Mouse (Mus musculus): Measurements from ENCODE around the gene Rapgef3. TPM values are rescaled to one million over a fixed set of nuclear protein-coding genes. Genes with fewer than 3 reads are reported as not detected.

Rapgef3 gene
- polyA plus RNA-seq, 1 experiment from 2014 or later = 7.8 TPM

- H3K27ac ChIP-seq = no peak overlapping the region
- H3K27me3 ChIP-seq (replicated peaks) = peaks cover 16% of the 10 kb centered on the region
- H3K9ac ChIP-seq = no peak overlapping the region
- no peak overlapping the region for H3K4me2 ChIP-seq (replicated peaks)
- ATAC-seq = no peak
- H3K36me3 ChIP-seq = no peaks in the 10 kb centered on the region
- 65% methylated on average over 2 of the region's 2 CpGs for WGBS
- peaks cover 25% of the 10 kb centered on the region for H3K4me1 ChIP-seq (replicated peaks)
- H3K4me3 ChIP-seq (replicated peaks) = no peak overlapping the region
- H3K9me3 ChIP-seq = no peaks in the 10 kb centered on the region
These were observed 3.2 kb downstream of the Rapgef3 start for GRCm38 (mm10) chr15:97764532-97764931.

- Histone ChIP-seq H3K36me3 (no peaks in the 10 kb centered on the region), H3K4me1 (replicated peaks) (peaks cover 24% of the 10 kb centered on the region), H3K4me2 (replicated peaks) (no peak overlapping the region), H3K9me3 (no peaks in the 10 kb centered on the region), H3K4me3 (replicated peaks) (no peak overlapping the region), H3K27me3 (replicated peaks) (peaks cover 13% of the 10 kb centered on the region), H3K27ac (no peak overlapping the region), H3K9ac (no peak overlapping the region)
- WGBS = 66% methylated on average over 9 of the region's 9 CpGs
- no peak for ATAC-seq
These were observed 4.3 kb downstream of the Rapgef3 start for GRCm38 (mm10) chr15:97763256-97764049.

GRCm38 (mm10) chr15:97762733-97763132 lies 5.0 kb downstream of the Rapgef3 start:
- H3K4me2 ChIP-seq (replicated peaks) = no peak overlapping the region
- no peak overlapping the region for H3K9ac ChIP-seq
- no peaks in the 10 kb centered on the region for H3K36me3 ChIP-seq
- ATAC-seq = no peak
- no peak overlapping the region for H3K27ac ChIP-seq
- H3K4me1 ChIP-seq (replicated peaks) = peaks cover 17% of the 10 kb centered on the region
- WGBS = 65% methylated on average over 9 of the region's 9 CpGs
- H3K4me3 ChIP-seq (replicated peaks) = no peak overlapping the region
- H3K9me3 ChIP-seq = no peaks in the 10 kb centered on the region
- peaks cover 13% of the 10 kb centered on the region for H3K27me3 ChIP-seq (replicated peaks)

- Histone ChIP-seq H3K36me3 (no peaks in the 10 kb centered on the region), H3K4me3 (replicated peaks) (no peak overlapping the region), H3K9ac (no peak overlapping the region), H3K4me1 (replicated peaks) (peaks cover 6% of the 10 kb centered on the region; the same call in 1 of the 2 replicates), H3K27ac (no peak overlapping the region), H3K9me3 (no peaks in the 10 kb centered on the region), H3K27me3 (replicated peaks) (peaks cover 4% of the 10 kb centered on the region; the same call in 1 of the 2 replicates), H3K4me2 (replicated peaks) (no peak overlapping the region; the same call in 1 of the 2 replicates)
- WGBS = 40% methylated on average over 13 of the region's 13 CpGs
- peak; percentile 54 for ATAC-seq
These were observed 6.3 kb downstream of the Rapgef3 start for GRCm38 (mm10) chr15:97761438-97761837.

GRCm38 (mm10) chr15:97760952-97761351 lies 6.8 kb downstream of the Rapgef3 start:
- ATAC-seq = no peak
- no peak overlapping the region for H3K27ac ChIP-seq
- H3K9me3 ChIP-seq = no peaks in the 10 kb centered on the region
- no peaks in the 10 kb centered on the region for H3K36me3 ChIP-seq
- no peak overlapping the region for H3K9ac ChIP-seq
- no peaks in the 10 kb centered on the region for H3K27me3 ChIP-seq (replicated peaks)
- peaks cover 6% of the 10 kb centered on the region; the same call in 1 of the 2 replicates for H3K4me1 ChIP-seq (replicated peaks)
- no peak overlapping the region for H3K4me3 ChIP-seq (replicated peaks)
- 70% methylated on average over 5 of the region's 5 CpGs for WGBS
- H3K4me2 ChIP-seq (replicated peaks) = no peak overlapping the region

GRCm38 (mm10) chr15:97760006-97760405 lies 7.8 kb downstream of the Rapgef3 start:
- Histone ChIP-seq H3K9ac (no peak overlapping the region), H3K27me3 (replicated peaks) (no peaks in the 10 kb centered on the region), H3K27ac (no peak overlapping the region), H3K9me3 (no peaks in the 10 kb centered on the region), H3K4me1 (replicated peaks) (peaks cover 3% of the 10 kb centered on the region; the same call in 1 of the 2 replicates), H3K4me3 (replicated peaks) (no peak overlapping the region), H3K4me2 (replicated peaks) (no peak overlapping the region), H3K36me3 (no peaks in the 10 kb centered on the region)
- WGBS = 91% methylated on average over 9 of the region's 9 CpGs
- ATAC-seq = no peak

- H3K4me2 ChIP-seq (replicated peaks) = no peak overlapping the region
- no peaks in the 10 kb centered on the region for H3K9me3 ChIP-seq
- H3K4me1 ChIP-seq (replicated peaks) = peaks cover 10% of the 10 kb centered on the region
- no peak overlapping the region for H3K27ac ChIP-seq
- no peak for ATAC-seq
- no peaks in the 10 kb centered on the region for H3K36me3 ChIP-seq
- no peak overlapping the region for H3K4me3 ChIP-seq (replicated peaks)
- H3K27me3 ChIP-seq (replicated peaks) = no peaks in the 10 kb centered on the region
- no peak overlapping the region for H3K9ac ChIP-seq
- WGBS = 54% methylated on average over 8 of the region's 8 CpGs
These were observed 12.4 kb downstream of the Rapgef3 start for GRCm38 (mm10) chr15:97755361-97755760.

GRCm38 (mm10) chr15:97754476-97754875 lies 13.3 kb downstream of the Rapgef3 start:
- no peaks in the 10 kb centered on the region for H3K36me3 ChIP-seq
- no peak overlapping the region for H3K4me2 ChIP-seq (replicated peaks)
- 43% methylated on average over 6 of the region's 6 CpGs for WGBS
- no peak overlapping the region for H3K4me3 ChIP-seq (replicated peaks)
- no peak overlapping the region for H3K9ac ChIP-seq
- no peak overlapping the region for H3K27ac ChIP-seq
- ATAC-seq = no peak
- H3K27me3 ChIP-seq (replicated peaks) = no peaks in the 10 kb centered on the region
- H3K9me3 ChIP-seq = no peaks in the 10 kb centered on the region
- peaks cover 14% of the 10 kb centered on the region for H3K4me1 ChIP-seq (replicated peaks)

- ATAC-seq = no peak
- Histone ChIP-seq H3K9ac (no peak overlapping the region), H3K4me3 (replicated peaks) (no peak overlapping the region), H3K27ac (no peak overlapping the region), H3K4me1 (replicated peaks) (peaks cover 14% of the 10 kb centered on the region), H3K36me3 (no peaks in the 10 kb centered on the region), H3K27me3 (replicated peaks) (no peaks in the 10 kb centered on the region), H3K4me2 (replicated peaks) (no peak overlapping the region), H3K9me3 (no peaks in the 10 kb centered on the region)
- WGBS = 81% methylated on average over 5 of the region's 5 CpGs
These were observed 15.3 kb downstream of the Rapgef3 start for GRCm38 (mm10) chr15:97752491-97752890.

- no peak overlapping the region for H3K9ac ChIP-seq
- no peaks in the 10 kb centered on the region for H3K9me3 ChIP-seq
- H3K27ac ChIP-seq = no peak overlapping the region
- 75% methylated on average over 2 of the region's 2 CpGs for WGBS
- peaks cover 14% of the 10 kb centered on the region for H3K4me1 ChIP-seq (replicated peaks)
- no peaks in the 10 kb centered on the region for H3K27me3 ChIP-seq (replicated peaks)
- no peak overlapping the region for H3K4me3 ChIP-seq (replicated peaks)
- H3K36me3 ChIP-seq = no peaks in the 10 kb centered on the region
- no peak overlapping the region for H3K4me2 ChIP-seq (replicated peaks)
- ATAC-seq = no peak
These were observed 16.1 kb downstream of the Rapgef3 start for GRCm38 (mm10) chr15:97751676-97752075.

- Histone ChIP-seq H3K27me3 (replicated peaks) (no peaks in the 10 kb centered on the region), H3K4me3 (replicated peaks) (no peak overlapping the region), H3K4me1 (replicated peaks) (peaks cover 14% of the 10 kb centered on the region), H3K9ac (no peak overlapping the region), H3K4me2 (replicated peaks) (no peak overlapping the region), H3K36me3 (no peaks in the 10 kb centered on the region), H3K9me3 (no peaks in the 10 kb centered on the region), H3K27ac (0 out of 2 replicates have a peak overlapping the region, but pooled peaks have one; percentile 5)
- peak; percentile 76 for ATAC-seq
- 23% methylated on average over 12 of the region's 12 CpGs for WGBS
These were observed 17.1 kb downstream of the Rapgef3 start for GRCm38 (mm10) chr15:97750697-97751096.

- no peak overlapping the region for H3K9ac ChIP-seq
- H3K4me3 ChIP-seq (replicated peaks) = no peak overlapping the region
- no peak for ATAC-seq
- peaks cover 14% of the 10 kb centered on the region for H3K4me1 ChIP-seq (replicated peaks)
- H3K9me3 ChIP-seq = no peaks in the 10 kb centered on the region
- H3K27ac ChIP-seq = no peak overlapping the region
- WGBS = 89% methylated on average over 13 of the region's 13 CpGs
- H3K27me3 ChIP-seq (replicated peaks) = no peaks in the 10 kb centered on the region
- no peaks in the 10 kb centered on the region for H3K36me3 ChIP-seq
- no peak overlapping the region for H3K4me2 ChIP-seq (replicated peaks)
These were observed 17.9 kb downstream of the Rapgef3 start for GRCm38 (mm10) chr15:97749841-97750240.

- Histone ChIP-seq H3K9me3 (no peaks in the 10 kb centered on the region), H3K4me2 (replicated peaks) (no peak overlapping the region), H3K9ac (no peak overlapping the region), H3K4me1 (replicated peaks) (peaks cover 14% of the 10 kb centered on the region), H3K27ac (no peak overlapping the region), H3K4me3 (replicated peaks) (no peak overlapping the region), H3K27me3 (replicated peaks) (no peaks in the 10 kb centered on the region), H3K36me3 (no peaks in the 10 kb centered on the region)
- ATAC-seq = no peak
- 91% methylated on average over 9 of the region's 9 CpGs for WGBS
These were observed 18.4 kb downstream of the Rapgef3 start for GRCm38 (mm10) chr15:97749397-97749796.
